Mouse (Mus musculus) G1E (cell line): ENCODE data around the gene Cideb.

Source experiments
- CTCF ChIP-seq: IDR thresholded peaks from 2 replicates; pipeline ENCODE4 v1.5.1; 2012; ENCODE audit warnings: low read depth, low read length, inconsistent platforms, mixed read lengths
- GATA1 ChIP-seq: IDR thresholded peaks from 2 replicates; pipeline ENCODE4 v1.6.1; 2012; ENCODE audit warnings: borderline replicate concordance, low read length, inconsistent platforms, mixed read lengths
- GATA2 ChIP-seq: IDR thresholded peaks from 2 replicates; pipeline ENCODE4 v1.6.1; 2012; ENCODE audit warnings: low read depth, low read length, inconsistent platforms, borderline replicate concordance
- POLR2AphosphoS5 ChIP-seq: IDR thresholded peaks from 2 replicates; pipeline ENCODE4 v1.6.1; 2012; ENCODE audit warnings: low read depth, low read length, inconsistent platforms; ENCODE audit not compliant: insufficient replicate concordance
- TAL1 ChIP-seq: conservative IDR thresholded peaks from 2 replicates; pipeline ENCODE4 v1.6.1; 2012; ENCODE audit warnings: low read depth, low read length, inconsistent platforms, mixed read lengths

- TF ChIP-seq CTCF = no peak
- TF ChIP-seq GATA1 = no peak
- TF ChIP-seq POLR2AphosphoS5 = no peak
- no peak for TF ChIP-seq TAL1
- TF ChIP-seq GATA2 = no peak
Measured at GRCm38 (mm10) chr14:55723433-55723832, 34.8 kb downstream of the Cideb start.
